Mouse (Mus musculus) spleen, adult 2 months (tissue): ENCODE measurements around the gene Rrnad1.

Source experiments
- CTCF ChIP-seq: fragments of 200-500 bp; IDR thresholded peaks from 2 replicates; pipeline ENCODE4 v1.5.1; 2011; ENCODE audit warnings: mild to moderate bottlenecking, inconsistent platforms; ENCODE audit not compliant: insufficient read depth, insufficient read length, insufficient replicate concordance; ENCODE audit errors: extremely low read depth
- POLR2A ChIP-seq: fragments of 200-500 bp; IDR thresholded peaks from 2 replicates; pipeline ENCODE4 v1.6.1; 2011; ENCODE audit warnings: low read depth, low read length, inconsistent platforms

GRCm38 (mm10) chr3:87909874-87910273, 20.6 kb downstream of the Rrnad1 start:
- TF ChIP-seq CTCF, result no peak
- TF ChIP-seq POLR2A, result no peak
